Mouse (Mus musculus) forebrain, embryonic 16.5 days (tissue): ENCODE results near the gene Ift43. TPM values are rescaled to one million over a fixed set of nuclear protein-coding genes. Genes with fewer than 3 reads are reported as not detected.
A peak's percentile ranks its signal among the peaks of the same experiment; 100 is the strongest.

Source experiments
- ATAC-seq: fragments of 200-750 bp; cut with Nextera tagmentation; 2 replicates; pipeline ENCODE4 v1.8.0; 2017; ENCODE audit warnings: mild to moderate bottlenecking, moderate library complexity
- H3K27ac ChIP-seq: fragments of 300-500 bp; sonication (generic); 2 replicates; pipeline ENCODE4 v1.5.1; 2014; ENCODE audit warnings: low read length, control low read depth
- H3K27me3 ChIP-seq: fragments of 300-500 bp; sonication (generic); replicated peaks from 2 replicates; pipeline ENCODE4 v1.6.1; 2014; ENCODE audit warnings: low read length; ENCODE audit not compliant: control insufficient read depth, insufficient read depth
- H3K36me3 ChIP-seq: fragments of 300-500 bp; sonication (generic); 2 replicates; pipeline ENCODE4 v1.6.1; 2014; ENCODE audit not compliant: control insufficient read depth, insufficient read depth
- H3K4me1 ChIP-seq: fragments of 300-500 bp; sonication (generic); replicated peaks from 2 replicates; pipeline ENCODE4 v1.6.1; 2014; ENCODE audit warnings: low read length; ENCODE audit not compliant: control insufficient read depth, insufficient read depth
- H3K4me2 ChIP-seq: fragments of 300-500 bp; sonication (generic); 2 replicates; pipeline ENCODE4 v1.6.1; 2014; ENCODE audit warnings: mild to moderate bottlenecking, low read length, control low read depth
- H3K4me3 ChIP-seq: fragments of 300-500 bp; sonication (generic); replicated peaks from 2 replicates; pipeline ENCODE4 v1.5.1; 2014; ENCODE audit warnings: mild to moderate bottlenecking, low read length, control low read depth
- H3K9ac ChIP-seq: fragments of 300-500 bp; sonication (generic); replicated peaks from 2 replicates; pipeline ENCODE4 v1.6.1; 2014; ENCODE audit warnings: low read depth, low read length, control low read depth
- H3K9me3 ChIP-seq: fragments of 300-500 bp; sonication (generic); 2 replicates; pipeline ENCODE4 v1.6.1; 2016; ENCODE audit warnings: low read length; ENCODE audit not compliant: control insufficient read depth
- WGBS: fragments of 180-500 bp; shearing (Covaris S2); extraction: QIAGEN DNeasy Blood & Tissue Kit; methylation state at CpG from one replicate; pipeline ENCODE4 v1.1.7; 2014; 5-methylcytosine and 5-hydroxymethylcytosine counted together
- polyA plus RNA-seq: library from polyadenylated mRNA; unstranded; fragments of >200 nt; fragmentation: Nextera tagmentation; extraction: Ambion mirVana; gene quantifications from 2 replicates; pipeline ENCODE4 v1.2.1, GENCODE M21; 2015

Gene Ift43
- polyA plus RNA-seq, 1 experiment from 2014 or later = 59.9 TPM

DNA sequence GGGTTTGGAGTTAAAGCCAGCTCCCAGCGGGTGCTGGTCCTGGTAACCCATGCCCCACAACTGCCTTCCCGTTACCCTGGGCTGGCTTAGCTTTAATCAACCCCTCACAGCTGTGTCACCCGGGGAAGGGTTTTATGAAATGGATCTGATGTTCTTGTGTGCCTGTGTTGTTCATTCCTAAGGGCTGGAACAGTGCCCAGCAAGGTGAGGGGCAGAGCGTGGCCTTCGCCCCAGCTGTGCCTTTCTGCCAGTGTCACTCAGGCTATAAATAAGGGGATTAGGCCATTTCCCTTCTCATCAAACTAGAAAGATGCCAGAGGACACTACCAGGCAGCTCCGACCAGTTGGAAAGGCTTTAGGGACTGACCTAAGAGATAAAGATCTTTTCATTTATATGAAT is 32.5 kb upstream of the Ift43 start:
- WGBS = 60% methylated on average over 6 of the region's 6 CpGs
- no peaks in the 10 kb centered on the region for H3K4me1 ChIP-seq
- H3K27ac ChIP-seq = no peak overlapping the region
- no peaks in the 10 kb centered on the region for H3K9me3 ChIP-seq
- no peaks in the 10 kb centered on the region for H3K27me3 ChIP-seq
- ATAC-seq = no peak
- no peaks in the 10 kb centered on the region for H3K36me3 ChIP-seq
- H3K4me3 ChIP-seq = no peak overlapping the region
- H3K9ac ChIP-seq = no peak overlapping the region
- H3K4me2 ChIP-seq = no peak overlapping the region

DNA sequence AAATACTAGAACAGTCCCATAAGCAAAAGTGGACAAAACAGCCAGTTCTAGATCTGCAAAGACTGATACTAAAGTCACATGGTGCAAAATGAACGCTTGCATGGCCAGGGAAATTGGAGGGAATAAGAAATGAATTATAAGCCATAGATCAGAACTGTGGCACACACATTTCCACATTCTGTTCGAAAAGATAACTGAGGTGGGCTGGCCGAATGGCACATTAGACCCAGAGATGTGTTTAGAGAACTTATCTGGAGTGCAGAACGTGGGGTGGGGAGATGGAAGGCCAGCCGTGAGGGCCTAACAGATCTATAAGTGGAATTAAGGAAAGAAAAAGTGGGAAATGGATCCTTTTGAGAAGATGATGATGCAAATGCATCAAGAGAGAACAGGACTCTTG is 30.9 kb upstream of the Ift43 start:
- Histone ChIP-seq H3K27ac (no peak overlapping the region), H3K4me3 (no peak overlapping the region), H3K4me2 (no peak overlapping the region), H3K36me3 (no peaks in the 10 kb centered on the region), H3K9me3 (no peaks in the 10 kb centered on the region), H3K9ac (no peak overlapping the region), H3K4me1 (no peaks in the 10 kb centered on the region), H3K27me3 (no peaks in the 10 kb centered on the region)
- WGBS = 89% methylated on average over 5 of the region's 5 CpGs
- ATAC-seq = no peak

DNA sequence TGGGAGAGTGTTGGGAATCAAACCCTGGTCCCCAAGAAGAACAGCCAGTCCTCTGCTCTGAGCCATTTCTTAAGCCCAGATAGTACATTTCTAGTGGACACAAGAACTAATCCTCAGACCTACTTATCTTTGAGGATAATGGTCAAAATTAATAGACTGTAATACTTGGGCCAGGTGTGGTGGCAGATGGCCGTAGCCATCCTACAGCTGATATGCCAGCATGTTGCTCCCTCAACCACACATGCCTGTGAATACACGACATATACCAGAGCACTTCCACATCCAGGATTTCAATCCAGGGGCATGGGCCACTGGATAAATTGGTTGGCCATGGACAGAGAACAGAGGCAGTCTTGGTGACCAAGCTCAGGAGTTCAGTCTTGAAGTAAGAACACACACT is 27.0 kb upstream of the Ift43 start:
- Histone ChIP-seq H3K9me3 (no peaks in the 10 kb centered on the region), H3K4me3 (no peak overlapping the region), H3K4me2 (no peak overlapping the region), H3K27me3 (no peaks in the 10 kb centered on the region), H3K36me3 (peaks cover 2% of the 10 kb centered on the region; the same call in 1 of the 2 replicates), H3K4me1 (no peaks in the 10 kb centered on the region), H3K27ac (no peak overlapping the region), H3K9ac (no peak overlapping the region)
- no peak for ATAC-seq
- 95% methylated on average over 2 of the region's 2 CpGs for WGBS

DNA sequence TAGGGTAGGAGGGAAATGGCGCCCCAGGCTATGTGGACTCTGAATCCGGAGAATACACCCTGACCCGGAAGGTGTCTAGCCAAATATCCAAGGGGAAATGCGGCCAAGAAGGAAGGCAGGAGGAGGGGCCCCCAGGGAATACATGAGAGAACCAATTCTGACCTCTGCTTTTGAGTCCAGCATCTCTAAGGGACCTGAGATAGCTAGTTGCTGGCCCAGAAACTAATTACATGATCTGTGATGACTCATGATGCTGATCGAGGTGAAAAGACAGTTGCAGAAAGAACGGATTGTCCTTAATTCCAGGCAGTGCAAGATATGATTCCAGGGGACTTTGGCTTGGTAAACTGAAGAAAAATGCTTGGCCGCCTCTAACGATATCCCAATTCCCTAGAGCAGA is 25.4 kb upstream of the Ift43 start:
- H3K9me3 ChIP-seq = no peaks in the 10 kb centered on the region
- no peak overlapping the region for H3K4me2 ChIP-seq
- H3K27ac ChIP-seq = no peak overlapping the region
- H3K27me3 ChIP-seq = no peaks in the 10 kb centered on the region
- no peak for ATAC-seq
- H3K9ac ChIP-seq = no peak overlapping the region
- H3K4me3 ChIP-seq = no peak overlapping the region
- no peaks in the 10 kb centered on the region for H3K4me1 ChIP-seq
- H3K36me3 ChIP-seq = peaks cover 2% of the 10 kb centered on the region; the same call in 1 of the 2 replicates
- 88% methylated on average over 8 of the region's 8 CpGs for WGBS

DNA sequence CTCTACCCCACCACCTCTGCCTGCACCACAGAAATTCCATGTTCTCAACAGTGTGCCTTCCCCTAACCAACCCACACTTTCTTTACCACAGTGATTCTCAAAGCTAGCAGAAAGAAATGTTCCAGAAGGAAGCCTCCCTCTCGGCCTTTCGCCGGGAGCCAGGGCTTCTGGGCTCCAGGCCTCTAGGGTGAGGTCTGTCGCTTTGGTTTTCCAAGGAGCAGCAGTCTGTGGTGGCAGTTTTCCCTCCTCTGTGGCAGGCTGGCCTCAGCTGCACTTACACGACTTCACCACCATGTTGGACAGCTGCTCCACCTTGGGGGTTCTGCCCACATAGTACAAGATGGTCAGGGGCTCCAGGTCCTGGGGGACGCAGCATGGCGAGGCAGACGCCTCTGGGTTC is 24.8 kb upstream of the Ift43 start:
- Histone ChIP-seq H3K27me3 (no peaks in the 10 kb centered on the region), H3K4me1 (no peaks in the 10 kb centered on the region), H3K4me3 (no peak overlapping the region), H3K9ac (no peak overlapping the region), H3K36me3 (peaks cover 2% of the 10 kb centered on the region; the same call in 1 of the 2 replicates), H3K4me2 (no peak overlapping the region), H3K9me3 (no peaks in the 10 kb centered on the region), H3K27ac (no peak overlapping the region)
- WGBS = 84% methylated on average over 8 of the region's 8 CpGs
- ATAC-seq = no peak

DNA sequence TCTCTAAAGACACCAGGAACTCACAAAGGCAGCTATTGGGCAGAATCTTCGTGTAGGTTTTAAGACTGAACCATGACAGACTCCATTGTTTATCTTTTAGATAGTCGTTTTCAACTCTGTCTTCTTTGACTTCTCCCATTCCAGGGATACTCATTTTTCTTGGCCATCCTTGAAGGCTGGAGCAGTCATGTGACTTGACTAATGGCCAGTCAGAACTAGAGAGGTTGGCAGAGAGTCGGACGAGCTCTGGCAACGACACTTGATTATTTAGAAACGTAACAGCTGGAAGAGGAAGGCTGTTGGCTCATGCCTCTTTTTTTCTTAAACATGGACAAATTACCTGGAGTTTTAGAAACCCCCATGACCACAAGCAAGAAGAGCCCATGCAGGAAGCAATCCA is 23.0 kb upstream of the Ift43 start:
- no peaks in the 10 kb centered on the region for H3K27me3 ChIP-seq
- peaks cover 2% of the 10 kb centered on the region; the same call in 1 of the 2 replicates for H3K36me3 ChIP-seq
- no peak overlapping the region for H3K4me3 ChIP-seq
- 84% methylated on average over 6 of the region's 6 CpGs for WGBS
- no peak for ATAC-seq
- H3K4me2 ChIP-seq = no peak overlapping the region
- no peak overlapping the region for H3K27ac ChIP-seq
- no peaks in the 10 kb centered on the region for H3K4me1 ChIP-seq
- no peaks in the 10 kb centered on the region for H3K9me3 ChIP-seq
- no peak overlapping the region for H3K9ac ChIP-seq

DNA sequence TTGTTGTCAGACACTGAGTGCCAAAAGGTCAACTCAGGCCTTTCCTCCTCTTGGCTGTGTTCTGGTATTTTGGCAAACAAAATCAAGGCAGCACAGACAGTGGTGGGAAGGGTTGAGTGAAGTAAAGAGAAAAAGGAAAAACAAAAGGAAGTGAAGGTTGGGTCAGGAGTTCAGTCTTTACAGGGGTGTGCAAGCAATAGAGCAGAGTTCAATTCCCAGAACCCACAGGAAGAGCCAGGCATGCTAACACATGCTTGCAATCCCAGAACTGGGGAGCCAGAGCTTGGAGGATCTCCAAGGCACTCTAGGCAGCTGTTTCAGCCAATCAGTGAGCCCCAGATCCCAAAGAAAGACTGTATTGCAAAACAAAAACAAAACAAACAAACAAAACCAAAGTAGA is 17.5 kb upstream of the Ift43 start:
- no peaks in the 10 kb centered on the region for H3K4me1 ChIP-seq
- ATAC-seq = no peak
- no peak overlapping the region for H3K27ac ChIP-seq
- no peaks in the 10 kb centered on the region for H3K9me3 ChIP-seq
- H3K27me3 ChIP-seq = no peaks in the 10 kb centered on the region
- no peak overlapping the region for H3K4me2 ChIP-seq
- no peak overlapping the region for H3K9ac ChIP-seq
- no peaks in the 10 kb centered on the region for H3K36me3 ChIP-seq
- no peak overlapping the region for H3K4me3 ChIP-seq

DNA sequence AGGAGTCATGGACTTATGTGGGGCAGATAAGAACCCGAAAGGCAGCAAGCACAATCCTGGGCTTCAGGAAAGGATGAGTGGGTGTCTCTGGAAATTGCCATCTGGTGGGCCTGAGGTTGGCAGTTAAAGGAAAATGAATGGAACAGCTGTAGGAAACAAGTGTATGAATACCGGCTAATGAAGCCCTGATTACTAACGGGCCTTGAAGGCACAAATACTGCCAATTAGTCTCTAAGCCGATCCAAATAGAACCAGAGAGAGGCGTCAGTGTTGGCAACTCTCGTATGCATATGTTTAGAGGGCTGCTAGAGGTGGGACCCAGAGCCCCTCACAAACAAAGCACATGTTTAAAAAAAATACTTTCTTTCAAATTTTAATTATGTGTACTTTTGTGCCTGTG is 10.9 kb upstream of the Ift43 start:
- H3K4me3 ChIP-seq = no peak overlapping the region
- H3K36me3 ChIP-seq = no peaks in the 10 kb centered on the region
- H3K27me3 ChIP-seq = no peaks in the 10 kb centered on the region
- H3K4me2 ChIP-seq = no peak overlapping the region
- no peaks in the 10 kb centered on the region for H3K9me3 ChIP-seq
- peaks cover 7% of the 10 kb centered on the region for H3K4me1 ChIP-seq
- WGBS = 14% methylated on average over 6 of the region's 6 CpGs
- H3K27ac ChIP-seq = peak overlapping the region; percentile 34
- peak; percentile 92 for ATAC-seq
- H3K9ac ChIP-seq = no peak overlapping the region

DNA sequence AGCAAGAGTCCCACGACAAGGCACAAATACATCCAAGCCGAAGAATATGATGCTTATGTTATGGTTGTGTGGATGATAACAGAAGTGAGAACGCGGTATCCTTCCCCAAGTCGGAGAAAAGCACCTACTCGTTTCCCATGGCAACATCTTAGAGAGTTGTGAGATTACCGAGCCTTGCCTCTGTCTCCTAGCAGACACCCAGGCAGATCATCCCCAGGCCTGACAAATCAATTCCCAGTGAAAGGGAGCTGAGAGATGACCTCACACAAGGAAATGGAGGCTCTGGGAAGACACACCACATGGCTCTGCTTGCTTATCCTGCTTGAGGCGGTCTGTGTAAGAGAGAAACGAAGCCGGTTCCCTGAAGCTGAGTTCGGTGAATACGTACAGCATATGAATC is 7.7 kb upstream of the Ift43 start:
- no peak overlapping the region for H3K9ac ChIP-seq
- 83% methylated on average over 12 of the region's 12 CpGs for WGBS
- ATAC-seq = no peak

DNA sequence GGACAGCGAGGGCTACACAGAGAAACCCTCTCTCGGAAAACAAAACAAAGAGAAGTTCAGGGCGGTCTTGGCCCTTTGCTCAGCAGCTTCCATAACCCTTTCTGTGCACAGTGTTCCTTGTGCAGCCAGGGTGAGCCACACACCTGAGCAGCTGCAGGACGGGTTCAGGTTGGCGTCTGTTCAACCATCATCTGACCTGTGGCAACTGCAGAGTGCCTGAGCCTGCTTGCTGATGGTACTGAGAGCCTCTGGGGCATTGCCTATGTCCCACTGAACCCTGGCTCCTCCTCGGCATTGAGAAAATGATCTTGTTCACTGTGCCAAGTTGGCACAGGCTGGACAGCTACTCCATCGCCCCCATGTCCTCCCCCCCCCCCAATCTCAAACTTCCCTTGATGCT is 7.0 kb upstream of the Ift43 start:
- Histone ChIP-seq H3K27me3 (no peaks in the 10 kb centered on the region), H3K36me3 (no peaks in the 10 kb centered on the region), H3K27ac (no peak overlapping the region), H3K4me3 (no peak overlapping the region), H3K9me3 (no peaks in the 10 kb centered on the region), H3K9ac (no peak overlapping the region), H3K4me1 (peaks cover 32% of the 10 kb centered on the region), H3K4me2 (peak overlapping the region; percentile 98; the same call in 1 of the 2 replicates)
- WGBS = 72% methylated on average over 7 of the region's 7 CpGs
- no peak for ATAC-seq

More for the DNA sequence above, 7.7 kb upstream of the Ift43 start:
- H3K36me3 ChIP-seq = no peaks in the 10 kb centered on the region
- H3K27me3 ChIP-seq = no peaks in the 10 kb centered on the region
- no peak overlapping the region for H3K4me3 ChIP-seq
- no peak overlapping the region for H3K27ac ChIP-seq
- no peaks in the 10 kb centered on the region for H3K9me3 ChIP-seq
- peaks cover 32% of the 10 kb centered on the region for H3K4me1 ChIP-seq
- no peak overlapping the region for H3K4me2 ChIP-seq
